ENCODE assay signal across 13 mouse cellular contexts in the genomic region with DNA sequence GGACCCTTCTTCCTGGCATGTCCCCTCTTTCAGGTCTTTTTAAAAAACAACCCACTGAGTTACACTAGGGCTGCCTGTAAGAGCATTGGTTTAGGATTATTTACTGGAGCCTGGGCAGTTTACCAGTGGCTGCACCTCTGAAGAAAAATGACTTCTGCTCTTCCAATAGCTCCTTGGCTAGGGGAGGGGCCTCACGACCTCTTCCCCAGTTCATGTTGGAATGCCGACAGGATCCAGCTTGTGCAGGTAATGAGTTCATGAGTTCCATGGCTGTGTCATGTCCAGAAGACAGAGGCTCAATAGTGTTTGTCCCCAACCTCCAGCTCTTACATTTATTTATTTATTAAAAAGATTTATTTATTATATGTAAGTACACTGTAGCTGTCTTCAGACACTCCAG. TPM values are rescaled to one million over a fixed set of nuclear protein-coding genes. Genes with fewer than 3 reads are reported as not detected.
DNase-seq lines count a peak whose midpoint lies in the region; ATAC-seq lines count a peak whose summit lies in the region.
"Had no signal": no experiment of that assay in that cellular context is flagged by ENCODE, and none has a peak within 500 bp of the region (broad histone marks: within the 10 kb centered on the region; RNA-seq: fewer than 3 reads in every experiment).

No protein-coding gene starts in this region.

- 0 out of 2 replicates have a peak, but pooled peaks cover 3% of the 10 kb centered on the region for H3K9me3 ChIP-seq in heart, embryonic 13.5 days
- H3K9me3 ChIP-seq in intestine, embryonic 16.5 days (ENCODE audit: control insufficient read depth, low read length) = no peaks in the 10 kb centered on the region
- H3K9me3 ChIP-seq: embryonic facial prominence, embryonic 13.5 days; limb, embryonic 10.5 days had no signal

- no peaks in the 10 kb centered on the region for H3K27me3 ChIP-seq in heart, embryonic 13.5 days (replicated peaks)
- H3K27me3 ChIP-seq in intestine, embryonic 16.5 days (replicated peaks; ENCODE audit: control insufficient read depth, insufficient read depth, low read length) = no peaks in the 10 kb centered on the region
- H3K27me3 ChIP-seq: embryonic facial prominence, embryonic 13.5 days had no signal

- ATAC-seq in heart, embryonic 13.5 days (ENCODE audit: extremely low read depth, insufficient number of reproducible peaks, low FRiP score, low TSS enrichment) = no peak
- ATAC-seq in intestine, embryonic 16.5 days = no peak
- no peak for ATAC-seq in frontal cortex, adult (ENCODE audit: low TSS enrichment)
- ATAC-seq: CD4-positive, CD25-positive, alpha-beta regulatory T cell, adult 4 months had no signal

- no peak for DNase-seq in heart, adult 11 months
- peak; percentile 35 to 48 for DNase-seq in kidney, adult 8-10 months
- no peak for DNase-seq in kidney, adult 18-20 months
- DNase-seq in kidney, postnatal 14 days = peak; percentile 54
- DNase-seq in gastrocnemius, adult 8-10 months (ENCODE audit: low spot score in 2 of 2) = no peak

- peaks cover 68% of the 10 kb centered on the region for H3K4me1 ChIP-seq in heart, embryonic 13.5 days
- H3K4me1 ChIP-seq in intestine, embryonic 16.5 days (ENCODE audit: control insufficient read depth, insufficient read depth, low read length) = peaks cover 39% of the 10 kb centered on the region

- H3K27ac ChIP-seq in heart, embryonic 13.5 days (replicated peaks) = peak overlapping the region; percentile 63
- peak overlapping the region; percentile 37; the same call in 1 of the 2 replicates for H3K27ac ChIP-seq in intestine, embryonic 16.5 days (ENCODE audit: low read length)
- H3K27ac ChIP-seq: embryonic facial prominence, embryonic 13.5 days; limb, embryonic 10.5 days; macrophage had no signal

- 68% methylated on average over 2 of the region's 2 CpGs for WGBS in heart, embryonic 13.5 days
- WGBS in intestine, embryonic 16.5 days = 36% methylated on average over 2 of the region's 2 CpGs

- H3K4me3 ChIP-seq in heart, embryonic 13.5 days = no peak overlapping the region
- no peak overlapping the region for H3K4me3 ChIP-seq in intestine, embryonic 16.5 days (ENCODE audit: low read length)
- H3K4me3 ChIP-seq: embryonic facial prominence, embryonic 13.5 days; limb, embryonic 10.5 days had no signal

- H3K9ac ChIP-seq in heart, embryonic 13.5 days = no peak overlapping the region
- H3K9ac ChIP-seq in intestine, embryonic 16.5 days (ENCODE audit: low read depth, low read length) = 0 out of 2 replicates have a peak overlapping the region, but pooled peaks have one; percentile 24
- H3K9ac ChIP-seq: embryonic facial prominence, embryonic 13.5 days had no signal

- peaks cover 17% of the 10 kb centered on the region for H3K36me3 ChIP-seq in heart, embryonic 13.5 days
- no peaks in the 10 kb centered on the region for H3K36me3 ChIP-seq in intestine, embryonic 16.5 days (ENCODE audit: control insufficient read depth, insufficient read depth, low read length)
- H3K36me3 ChIP-seq: embryonic facial prominence, embryonic 13.5 days had no signal

- peak overlapping the region; percentile 25; the same call in 1 of the 2 replicates for H3K4me2 ChIP-seq in heart, embryonic 13.5 days
- peak overlapping the region; percentile 12; the same call in 1 of the 2 replicates for H3K4me2 ChIP-seq in intestine, embryonic 16.5 days (ENCODE audit: low read depth, low read length)
- H3K4me2 ChIP-seq: embryonic facial prominence, embryonic 13.5 days had no signal

RNA-seq across cellular contexts. Expression of gene Pan3, which starts 5.8 kb away (rescaled TPM):
- 41.6 and 44.3 TPM in 2 replicates for polyA plus RNA-seq in heart, embryonic 13.5 days (2015; fragmentation: Nextera tagmentation; extraction: Ambion mirVana)
- polyA plus RNA-seq in intestine, embryonic 16.5 days (2015; fragmentation: Nextera tagmentation; extraction: Ambion mirVana) = 40.4 and 45.5 TPM in 2 replicates
- 10 to 100 TPM; 12.9 to 18.4 (median 15.4) TPM for total RNA-seq in gastrocnemius, adult 8-10 months (2022)

RNA-seq across cellular contexts. Expression of gene Flt3, which starts 35.5 kb away (rescaled TPM):
- 0.04 and 0.08 TPM in 2 replicates for polyA plus RNA-seq in heart, embryonic 13.5 days (2015; fragmentation: Nextera tagmentation; extraction: Ambion mirVana)
- polyA plus RNA-seq in intestine, embryonic 16.5 days (2015; fragmentation: Nextera tagmentation; extraction: Ambion mirVana) = 0.31 and 0.32 TPM in 2 replicates
- total RNA-seq in gastrocnemius, adult 8-10 months (2022) = not detected
- total RNA-seq: gastrocnemius, postnatal 4 days had no signal

Comparison
In these comparisons a context has a peak if more than half of its experiments do, and no peak if none do; other contexts are left out.
1. DNase-seq: peak in kidney, adult 8-10 months (2 of 2) and kidney, postnatal 14 days (single experiment); none in heart, adult 11 months (single experiment), kidney, adult 18-20 months (single experiment) and gastrocnemius, adult 8-10 months (0 of 2).